Mouse (Mus musculus): ENCODE data around the gene Ddx28. TPM values are rescaled to one million over a fixed set of nuclear protein-coding genes. Genes with fewer than 3 reads are reported as not detected.

Ddx28 gene
- polyA plus RNA-seq, 1 experiment = 15.0 TPM

DNA sequence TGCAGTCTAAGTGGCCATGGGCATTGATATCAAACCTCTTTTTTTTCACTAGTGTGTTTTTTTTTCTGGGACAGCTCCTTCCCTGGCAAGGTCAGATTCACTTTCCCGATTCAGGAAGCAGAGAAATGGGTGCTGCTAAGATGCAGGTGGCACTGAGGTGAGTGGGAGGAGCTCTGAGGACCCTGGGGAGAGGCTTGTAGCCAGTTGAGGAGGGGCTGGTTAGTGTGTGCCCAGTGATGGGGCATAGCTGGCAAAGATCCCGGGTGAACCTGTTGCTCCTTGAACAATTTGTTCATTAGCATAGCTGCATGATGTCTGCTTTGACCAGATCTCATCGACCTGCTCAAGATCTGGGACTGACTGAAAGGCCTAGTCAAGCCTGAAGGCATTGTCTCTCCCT, 43.4 kb upstream of the Ddx28 start:
- TF ChIP-seq CTCF (IDR thresholded peaks at IDR 0.05; ENCODE audit: control insufficient read depth, insufficient read depth, insufficient read length) = no peak
- Histone ChIP-seq H3K4me3 (ENCODE audit: insufficient read depth, poor library complexity, severe bottlenecking) (no peak overlapping the region), H3K79me3 (ENCODE audit: low read depth) (peaks cover 2% of the 10 kb centered on the region), H3K27me3 (ENCODE audit: control insufficient read depth, insufficient read depth, insufficient read length) (no peaks in the 10 kb centered on the region), H3K79me2 (ENCODE audit: control insufficient read depth, insufficient read depth) (peaks cover 5% of the 10 kb centered on the region), H3ac (ENCODE audit: control insufficient read depth, insufficient read length, low read depth) (no peak overlapping the region), H3K36me3 (ENCODE audit: control insufficient read depth, insufficient read depth) (peaks cover 27% of the 10 kb centered on the region)

DNA sequence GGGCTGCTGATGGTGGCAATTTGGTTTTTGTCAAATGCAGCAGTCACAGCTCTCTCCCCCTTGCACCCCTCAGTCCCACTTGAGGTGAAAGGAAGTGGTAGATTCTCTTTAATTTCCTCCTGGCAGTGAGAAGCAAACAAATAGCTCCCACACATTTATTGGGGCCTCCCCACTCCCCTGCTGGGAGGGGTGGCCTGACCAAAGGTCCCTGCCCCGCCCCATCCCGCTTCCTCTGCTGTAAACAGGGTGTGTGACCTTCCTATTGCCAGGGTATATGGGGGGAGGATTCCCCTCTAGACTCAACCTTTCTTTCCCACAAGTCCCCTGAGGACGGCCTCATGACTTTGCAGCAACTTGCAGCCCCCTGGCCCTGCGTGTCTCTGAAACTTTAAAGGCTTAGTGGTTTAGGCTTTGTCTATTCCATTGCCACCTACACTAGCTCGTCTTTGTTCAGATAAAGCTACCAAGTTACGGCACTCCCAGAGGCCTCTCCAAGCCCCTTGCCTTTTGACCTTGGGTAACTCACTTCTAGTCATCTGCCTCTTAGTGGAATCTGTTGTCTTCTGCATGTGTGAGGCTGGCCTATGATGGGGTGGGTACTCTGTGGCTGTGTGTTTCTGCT, 42.6 kb upstream of the Ddx28 start:
- Histone ChIP-seq H3K27me3 (ENCODE audit: control insufficient read depth, insufficient read depth, insufficient read length) (no peaks in the 10 kb centered on the region), H3K4me3 (ENCODE audit: insufficient read depth, poor library complexity, severe bottlenecking) (no peak overlapping the region), H3K79me2 (ENCODE audit: control insufficient read depth, insufficient read depth) (no peaks in the 10 kb centered on the region), H3ac (ENCODE audit: control insufficient read depth, insufficient read length, low read depth) (no peak overlapping the region), H3K36me3 (ENCODE audit: control insufficient read depth, insufficient read depth) (peaks cover 27% of the 10 kb centered on the region), H3K79me3 (ENCODE audit: low read depth) (no peaks in the 10 kb centered on the region)
- no peak for TF ChIP-seq MAX (IDR thresholded peaks at IDR 0.05)
- TF ChIP-seq CEBPB (IDR thresholded peaks at IDR 0.05; ENCODE audit: low read depth) = no peak
- no peak for TF ChIP-seq USF1 (IDR thresholded peaks at IDR 0.05; ENCODE audit: low read depth)
- no peak for TF ChIP-seq FOSL1 (IDR thresholded peaks at IDR 0.05; ENCODE audit: insufficient read depth, low read length, poor library complexity, severe bottlenecking)
- TF ChIP-seq MYOG (IDR thresholded peaks at IDR 0.05; ENCODE audit: control insufficient read depth, extremely low read depth, insufficient read length) = no peak
- TF ChIP-seq CTCF (IDR thresholded peaks at IDR 0.05; ENCODE audit: control insufficient read depth, insufficient read depth, insufficient read length) = no peak
- TF ChIP-seq MYOD1 (IDR thresholded peaks at IDR 0.05; ENCODE audit: control insufficient read depth, insufficient read length, low read depth) = no peak

DNA sequence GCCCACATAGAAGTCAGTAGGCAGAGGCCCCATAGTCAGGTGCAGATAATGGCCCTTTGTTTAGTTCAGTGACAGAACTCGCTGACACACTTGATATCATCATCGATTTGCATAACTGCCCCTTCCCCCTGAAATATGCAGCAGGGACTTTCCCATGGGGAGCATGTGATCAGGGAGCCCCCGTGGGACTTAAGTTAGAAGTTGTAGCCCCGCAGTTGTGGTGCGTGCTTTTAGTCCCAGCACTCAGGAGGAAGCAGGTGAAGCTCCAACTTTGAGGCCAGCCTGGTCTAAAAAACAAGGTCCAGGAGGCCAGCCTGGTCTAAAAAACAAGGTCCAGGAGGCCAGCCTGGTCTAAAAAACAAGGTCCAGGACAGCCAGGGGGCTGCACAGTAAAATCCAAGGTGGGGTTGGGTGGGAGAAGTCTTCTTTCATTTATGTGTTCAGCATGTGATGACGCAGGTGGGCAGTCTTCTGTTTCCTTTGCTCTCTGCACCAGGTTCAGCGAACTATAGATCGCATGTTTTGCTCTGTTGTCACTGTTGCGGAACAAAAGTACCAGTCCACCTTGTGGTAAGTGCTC, 40.9 kb upstream of the Ddx28 start:
- no peak overlapping the region for H3K4me3 ChIP-seq (ENCODE audit: insufficient read depth, poor library complexity, severe bottlenecking)
- no peaks in the 10 kb centered on the region for H3K79me3 ChIP-seq (ENCODE audit: low read depth)
- TF ChIP-seq MAX (IDR thresholded peaks at IDR 0.05) (no peak), USF1 (IDR thresholded peaks at IDR 0.05; ENCODE audit: low read depth) (no peak)
- H3ac ChIP-seq (ENCODE audit: control insufficient read depth, insufficient read length, low read depth) = no peak overlapping the region
- peaks cover 27% of the 10 kb centered on the region for H3K36me3 ChIP-seq (ENCODE audit: control insufficient read depth, insufficient read depth)
- H3K79me2 ChIP-seq (ENCODE audit: control insufficient read depth, insufficient read depth) = no peaks in the 10 kb centered on the region
- H3K27me3 ChIP-seq (ENCODE audit: control insufficient read depth, insufficient read depth, insufficient read length) = no peaks in the 10 kb centered on the region

DNA sequence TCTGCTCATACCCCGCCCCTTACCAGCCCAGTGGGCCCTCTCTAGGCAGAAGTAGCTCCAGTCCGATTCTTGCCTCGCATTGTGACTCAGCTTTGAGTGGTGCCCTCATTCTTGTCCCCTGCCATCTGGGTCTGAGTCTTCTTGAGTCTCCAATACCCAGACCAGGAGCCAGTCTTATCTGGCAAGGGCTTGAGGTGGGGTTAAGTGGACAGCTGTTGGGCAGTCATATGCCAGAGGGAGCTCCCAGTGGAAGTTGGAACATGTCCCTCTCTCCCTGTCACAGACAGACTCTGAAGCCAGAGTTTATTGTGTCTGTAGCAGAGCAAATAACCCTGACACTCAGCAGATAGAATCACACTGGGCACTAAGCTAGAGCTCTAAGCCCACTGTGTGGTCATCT, 39.4 kb upstream of the Ddx28 start:
- peaks cover 27% of the 10 kb centered on the region for H3K36me3 ChIP-seq (ENCODE audit: control insufficient read depth, insufficient read depth)

DNA sequence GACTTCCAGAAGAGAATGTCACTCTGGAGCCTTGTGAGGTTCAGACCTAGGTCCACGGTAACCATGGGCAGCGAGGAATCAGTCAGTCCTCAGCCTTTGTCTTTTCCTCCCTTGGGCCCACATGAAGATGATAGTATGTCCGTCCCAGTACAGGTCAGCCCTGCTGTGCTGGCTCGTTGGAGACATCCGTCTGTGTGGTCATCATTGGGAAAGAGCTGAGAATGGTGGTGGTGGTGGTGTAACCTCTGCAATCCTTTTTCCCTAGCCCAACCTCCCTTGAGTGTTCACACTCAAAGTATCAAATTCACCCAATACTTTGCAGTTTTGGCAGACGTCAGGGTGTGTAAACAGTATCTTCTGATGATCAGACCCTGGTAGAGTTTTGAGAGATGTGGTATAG, 38.2 kb upstream of the Ddx28 start:
- Histone ChIP-seq H3K4me3 (ENCODE audit: insufficient read depth, poor library complexity, severe bottlenecking) (no peak overlapping the region), H3K79me3 (ENCODE audit: low read depth) (no peaks in the 10 kb centered on the region), H3K36me3 (ENCODE audit: control insufficient read depth, insufficient read depth) (peaks cover 27% of the 10 kb centered on the region), H3ac (ENCODE audit: control insufficient read depth, insufficient read length, low read depth) (no peak overlapping the region), H3K27me3 (ENCODE audit: control insufficient read depth, insufficient read depth, insufficient read length) (no peaks in the 10 kb centered on the region), H3K79me2 (ENCODE audit: control insufficient read depth, insufficient read depth) (no peaks in the 10 kb centered on the region)
- TF ChIP-seq MAX (IDR thresholded peaks at IDR 0.05) = no peak

More for the DNA sequence above, 39.4 kb upstream of the Ddx28 start:
- H3K27me3 ChIP-seq (ENCODE audit: control insufficient read depth, insufficient read depth, insufficient read length) = no peaks in the 10 kb centered on the region
- H3ac ChIP-seq (ENCODE audit: control insufficient read depth, insufficient read length, low read depth) = no peak overlapping the region
- H3K79me3 ChIP-seq (ENCODE audit: low read depth) = no peaks in the 10 kb centered on the region
- no peak overlapping the region for H3K4me3 ChIP-seq (ENCODE audit: insufficient read depth, poor library complexity, severe bottlenecking)
- no peaks in the 10 kb centered on the region for H3K79me2 ChIP-seq (ENCODE audit: control insufficient read depth, insufficient read depth)
- TF ChIP-seq CEBPB (IDR thresholded peaks at IDR 0.05; ENCODE audit: low read depth) = no peak
- TF ChIP-seq MYOD1 (IDR thresholded peaks at IDR 0.05; ENCODE audit: control insufficient read depth, insufficient read length, low read depth) = no peak
- TF ChIP-seq MYOG (IDR thresholded peaks at IDR 0.05; ENCODE audit: control insufficient read depth, extremely low read depth, insufficient read length) = no peak
- TF ChIP-seq CTCF (IDR thresholded peaks at IDR 0.05; ENCODE audit: control insufficient read depth, insufficient read depth, insufficient read length) = no peak
- no peak for TF ChIP-seq MAX (IDR thresholded peaks at IDR 0.05)
- no peak for TF ChIP-seq USF1 (IDR thresholded peaks at IDR 0.05; ENCODE audit: low read depth)
- TF ChIP-seq FOSL1 (IDR thresholded peaks at IDR 0.05; ENCODE audit: insufficient read depth, low read length, poor library complexity, severe bottlenecking) = no peak

DNA sequence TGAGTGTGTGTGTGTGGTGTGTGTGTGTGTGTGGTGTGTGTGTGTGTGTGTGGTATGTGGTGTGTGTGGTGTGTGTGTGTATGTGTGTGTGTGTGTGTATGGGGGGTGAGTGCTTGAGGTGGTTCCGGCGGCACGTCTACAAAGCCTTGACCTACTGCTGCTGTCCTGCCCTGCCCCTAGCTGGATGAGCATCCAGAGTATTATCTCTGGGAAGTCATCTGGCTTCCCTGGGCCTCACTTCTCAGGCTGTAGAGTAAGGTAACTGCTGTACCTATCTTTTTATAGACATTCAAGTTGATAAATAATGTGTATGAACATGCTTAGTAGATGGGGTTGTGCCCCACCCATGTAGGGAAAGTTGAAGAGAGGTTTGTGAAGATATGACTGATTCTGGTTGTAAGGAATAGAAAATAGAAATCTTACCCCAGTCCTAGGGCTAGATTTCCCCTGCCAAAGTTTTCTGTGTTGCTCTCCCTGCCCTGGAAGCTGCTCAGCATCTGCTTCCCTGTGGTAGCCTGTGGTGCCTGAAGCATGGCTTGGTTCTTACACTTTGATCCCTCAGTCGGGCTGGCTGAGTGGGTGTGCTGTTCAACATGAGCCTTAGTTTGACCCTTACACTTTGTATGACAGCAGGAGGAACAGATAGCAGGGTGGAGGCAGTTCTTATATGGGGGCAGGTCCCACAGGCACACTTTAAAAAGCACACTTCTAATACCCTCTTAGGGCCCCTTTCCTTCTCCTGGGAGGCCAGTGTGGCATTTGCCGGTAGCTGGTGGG, 36.4 kb upstream of the Ddx28 start:
- TF ChIP-seq USF1 (IDR thresholded peaks at IDR 0.05; ENCODE audit: low read depth) (no peak), CEBPB (IDR thresholded peaks at IDR 0.05; ENCODE audit: low read depth) (no peak), MAX (IDR thresholded peaks at IDR 0.05) (no peak), CTCF (IDR thresholded peaks at IDR 0.05; ENCODE audit: control insufficient read depth, insufficient read depth, insufficient read length) (no peak), MYOG (IDR thresholded peaks at IDR 0.05; ENCODE audit: control insufficient read depth, extremely low read depth, insufficient read length) (no peak)
- H3K36me3 ChIP-seq (ENCODE audit: control insufficient read depth, insufficient read depth) = peaks cover 20% of the 10 kb centered on the region

More for the DNA sequence above, 36.4 kb upstream of the Ddx28 start:
- Histone ChIP-seq H3K4me3 (ENCODE audit: insufficient read depth, poor library complexity, severe bottlenecking) (no peak overlapping the region), H3K27me3 (ENCODE audit: control insufficient read depth, insufficient read depth, insufficient read length) (no peaks in the 10 kb centered on the region), H3K79me3 (ENCODE audit: low read depth) (no peaks in the 10 kb centered on the region), H3K79me2 (ENCODE audit: control insufficient read depth, insufficient read depth) (no peaks in the 10 kb centered on the region), H3ac (ENCODE audit: control insufficient read depth, insufficient read length, low read depth) (no peak overlapping the region)

Measured in C2C12 (cell line).